Mouse (Mus musculus): ENCODE measurements around the gene Itpkb.

DNA sequence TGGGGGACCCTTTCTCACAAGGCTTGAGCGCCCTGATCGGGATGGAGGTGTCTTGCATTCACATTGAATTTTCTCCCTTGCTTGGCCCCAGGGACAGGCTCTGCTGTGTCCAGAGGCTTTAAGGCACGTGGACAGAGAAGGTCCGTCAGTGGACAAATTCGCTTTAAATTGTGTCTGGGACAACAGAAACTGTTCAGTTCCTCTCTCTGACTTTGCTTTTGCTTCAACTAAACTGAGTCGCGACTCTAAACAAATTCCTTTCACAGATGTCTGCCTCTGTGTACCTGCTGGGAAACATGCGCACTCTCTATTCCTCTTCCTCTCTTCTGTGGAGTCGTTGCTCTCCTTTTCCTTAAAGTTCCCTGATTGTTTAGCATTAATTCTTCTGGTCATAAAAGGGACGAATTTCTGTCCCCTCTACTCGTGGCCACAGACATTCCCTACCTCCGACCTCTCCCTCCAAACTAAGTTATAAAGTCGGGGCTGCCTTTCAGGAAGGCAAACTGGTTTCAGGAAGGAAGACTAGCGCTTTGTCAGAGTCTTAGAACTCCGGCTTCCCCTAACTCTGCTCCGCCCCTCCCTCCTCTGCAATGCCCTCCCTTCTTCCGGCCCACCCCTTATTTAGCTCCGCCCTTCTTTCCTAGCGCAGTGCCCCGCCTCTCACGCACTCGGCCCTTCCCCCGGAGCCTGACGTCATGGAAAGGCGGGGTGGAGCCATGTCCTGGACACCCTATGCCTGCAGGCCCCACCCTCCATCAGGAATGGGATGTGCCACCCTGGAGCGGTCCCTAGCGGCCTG, 56.9 kb downstream of the Itpkb start:
- TF ChIP-seq EP300 (IDR thresholded peaks at IDR 0.05; ENCODE audit: low read depth) = peak; percentile 92; the same call in 1 of the 2 replicates
- peak; percentile 86 for TF ChIP-seq CTCF (IDR thresholded peaks at IDR 0.05; ENCODE audit: low read depth)
